Mouse (Mus musculus) liver, embryonic 16.5 days (tissue): ENCODE results near the gene Crip1. TPM values are rescaled to one million over a fixed set of nuclear protein-coding genes. Genes with fewer than 3 reads are reported as not detected.
"Not testable (repeated sequence)": the region's sequence is repeated elsewhere in the genome, so short reads cannot be mapped to it uniquely, and the experiment has no call there.

Experiments used
- ATAC-seq: fragments of 200-750 bp; cut with Nextera tagmentation; 2 replicates; pipeline ENCODE4 v1.8.0; 2017; ENCODE audit warnings: low read depth, mild to moderate bottlenecking, moderate number of reproducible peaks, moderate library complexity
- H3K27ac ChIP-seq: fragments of 300-500 bp; sonication (generic); 2 replicates; pipeline ENCODE4 v1.5.1; 2014; ENCODE audit warnings: mild to moderate bottlenecking, low read length
- H3K27me3 ChIP-seq: fragments of 300-500 bp; sonication (generic); 2 replicates; pipeline ENCODE4 v1.6.1; 2014; ENCODE audit warnings: low read depth, low read length, mixed read lengths; ENCODE audit not compliant: control insufficient read depth, insufficient read depth
- H3K36me3 ChIP-seq: fragments of 300-500 bp; sonication (generic); 2 replicates; pipeline ENCODE4 v1.6.1; 2014; ENCODE audit warnings: mild to moderate bottlenecking; ENCODE audit not compliant: control insufficient read depth, insufficient read depth
- H3K4me1 ChIP-seq: fragments of 300-500 bp; sonication (generic); 2 replicates; pipeline ENCODE4 v1.6.1; 2014; ENCODE audit warnings: low read depth, low read length, mixed read lengths; ENCODE audit not compliant: control insufficient read depth
- H3K4me2 ChIP-seq: fragments of 300-500 bp; sonication (generic); 2 replicates; pipeline ENCODE4 v1.6.1; 2014; ENCODE audit warnings: low read depth, low read length, mixed read lengths
- H3K4me3 ChIP-seq: fragments of 300-500 bp; sonication (generic); 2 replicates; pipeline ENCODE4 v1.5.1; 2014; ENCODE audit warnings: low read depth, mild to moderate bottlenecking, low read length
- H3K9ac ChIP-seq: fragments of 300-500 bp; sonication (generic); 2 replicates; pipeline ENCODE4 v1.6.1; 2014; ENCODE audit warnings: low read depth, low read length
- H3K9me3 ChIP-seq: fragments of 300-500 bp; sonication (generic); replicated peaks from 2 replicates; pipeline ENCODE4 v1.6.1; 2016; ENCODE audit warnings: low read length; ENCODE audit not compliant: control insufficient read depth
- WGBS: fragments of 180-500 bp; shearing (Covaris S2); extraction: QIAGEN DNeasy Blood & Tissue Kit; methylation state at CpG from one replicate; pipeline ENCODE4 v1.1.7; 2014; ENCODE audit not compliant: insufficient replicate concordance; 5-methylcytosine and 5-hydroxymethylcytosine counted together
- polyA plus RNA-seq: library from polyadenylated mRNA; unstranded; fragments of >200 nt; fragmentation: Nextera tagmentation; extraction: Ambion mirVana; gene quantifications from 2 replicates; pipeline ENCODE4 v1.2.1, GENCODE M21; 2015

Crip1 gene
- polyA plus RNA-seq, 1 experiment from 2014 or later, result 102 TPM

GRCm38 (mm10) chr12:113199132-113199531 is 53.0 kb downstream of the Crip1 start:
- 70% methylated on average over 3 of the region's 6 CpGs for WGBS
- not testable (repeated sequence) for ATAC-seq, H3K9ac ChIP-seq

GRCm38 (mm10) chr12:113201301-113201700 is 55.2 kb downstream of the Crip1 start:
- Histone ChIP-seq H3K9ac (no peak overlapping the region), H3K4me1 (no peaks in the 10 kb centered on the region), H3K27ac (no peak overlapping the region), H3K4me3 (no peak overlapping the region), H3K9me3 (no peaks in the 10 kb centered on the region), H3K27me3 (no peaks in the 10 kb centered on the region), H3K4me2 (no peak overlapping the region), H3K36me3 (no peaks in the 10 kb centered on the region)
- no peak for ATAC-seq
- 75% methylated on average over 4 of the region's 4 CpGs for WGBS

More at GRCm38 (mm10) chr12:113199132-113199531, 53.0 kb downstream of the Crip1 start:
- H3K27ac ChIP-seq, H3K36me3 ChIP-seq, H3K9me3 ChIP-seq, H3K4me1 ChIP-seq, H3K4me2 ChIP-seq, H3K4me3 ChIP-seq, H3K27me3 ChIP-seq: not testable (repeated sequence)

GRCm38 (mm10) chr12:113202008-113202407 is 55.9 kb downstream of the Crip1 start:
- H3K27ac ChIP-seq, result no peak overlapping the region
- H3K4me2 ChIP-seq, result no peak overlapping the region
- no peaks in the 10 kb centered on the region for H3K36me3 ChIP-seq
- no peak for ATAC-seq
- no peak overlapping the region for H3K9ac ChIP-seq
- no peaks in the 10 kb centered on the region for H3K9me3 ChIP-seq
- H3K4me3 ChIP-seq, result no peak overlapping the region
- no peaks in the 10 kb centered on the region for H3K27me3 ChIP-seq
- H3K4me1 ChIP-seq, result no peaks in the 10 kb centered on the region

Other genes starting within 250 kb of the Crip1 start
- 0.21 and 0.34 TPM in 2 replicates for gene Jag2, start 216.5 kb upstream of the Crip1 start, polyA plus RNA-seq
- 12.1 and 13.3 TPM in 2 replicates for gene Nudt14, start 204.2 kb upstream of the Crip1 start, polyA plus RNA-seq
- gene Btbd6, start 169.8 kb upstream of the Crip1 start, polyA plus RNA-seq, result 4.5 and 4.9 TPM in 2 replicates
- gene Brf1, start 145.6 kb upstream of the Crip1 start, polyA plus RNA-seq, result 22.8 and 25.7 TPM in 2 replicates
- 4.3 and 5.8 TPM in 2 replicates for gene Pacs2, start 131.8 kb upstream of the Crip1 start, polyA plus RNA-seq
- not detected in 2 replicates for gene Tex22, start 71.8 kb upstream of the Crip1 start, polyA plus RNA-seq
- 3.4 and 3.5 TPM in 2 replicates for gene Mta1, start 48.0 kb upstream of the Crip1 start, polyA plus RNA-seq
- 41.6 and 43.8 TPM in 2 replicates for gene Crip2, start 6.1 kb upstream of the Crip1 start, polyA plus RNA-seq
- gene Tedc1, start 10.1 kb downstream of the Crip1 start, polyA plus RNA-seq, result 9.1 and 9.2 TPM in 2 replicates
- gene Tmem121, start 39.6 kb downstream of the Crip1 start, polyA plus RNA-seq, result 0.36 and 0.39 TPM in 2 replicates